Mouse (Mus musculus) kidney, postnatal 36 days (tissue): Measurements from ENCODE around the gene Ap1m1.

ENCODE experiments used
- DNase-seq, 2 experiments: peaks; one replicate each; pipeline ENCODE4 v3.0.0; 2021 to 2022; ENCODE audit warnings: mixed read lengths in 2 of 2

Gene Ap1m1

GRCm38 (mm10) chr8:72260585-72260984, 20.8 kb downstream of the Ap1m1 start:
- no peak for DNase-seq

GRCm38 (mm10) chr8:72261019-72261418, 21.2 kb downstream of the Ap1m1 start:
- peak; percentile 68 to 69 for DNase-seq

DNA sequence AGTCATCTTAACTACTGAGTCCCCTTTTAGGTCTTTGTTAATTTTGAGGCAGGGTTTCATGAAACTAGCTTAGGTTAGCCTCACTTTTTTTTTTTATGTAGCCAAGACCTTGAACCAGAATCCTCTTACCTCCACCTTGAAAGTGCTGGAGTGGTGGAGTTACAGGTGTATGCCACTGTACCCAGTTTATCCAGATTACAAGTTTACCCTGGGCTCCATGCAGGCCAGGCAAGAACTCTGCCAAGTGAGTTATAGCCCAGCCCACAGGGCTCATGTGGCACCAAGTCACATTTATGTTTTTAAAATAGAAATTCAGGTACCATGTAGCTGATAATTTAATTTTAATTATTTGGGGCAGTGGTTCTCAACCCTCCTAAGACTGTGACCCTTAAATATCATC, 21.6 kb downstream of the Ap1m1 start:
- DNase-seq: no peak

- peak; percentile 45 to 60 for DNase-seq
These were observed 22.1 kb downstream of the Ap1m1 start for GRCm38 (mm10) chr8:72261872-72262271.

DNA sequence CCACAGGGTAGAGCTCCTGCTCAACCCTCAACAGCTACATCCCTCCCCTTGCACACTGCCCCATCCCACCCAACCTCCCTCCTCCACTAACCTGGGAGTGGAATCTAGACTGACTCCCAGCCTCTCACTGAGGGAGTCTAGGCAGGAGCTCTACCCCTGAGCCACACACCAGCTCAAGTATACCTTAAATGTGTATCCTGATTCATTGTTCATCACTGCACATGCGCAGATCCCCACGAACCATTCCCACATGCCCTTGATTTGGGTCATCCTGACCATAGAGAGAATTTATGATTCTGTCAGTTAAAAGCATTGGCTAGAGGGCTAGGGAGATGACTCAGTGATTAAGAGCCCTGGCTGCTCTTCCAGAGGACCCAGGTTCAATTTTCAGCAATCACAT, 22.9 kb downstream of the Ap1m1 start:
- no peak for DNase-seq

GRCm38 (mm10) chr8:72263451-72263850, 23.6 kb downstream of the Ap1m1 start:
- DNase-seq: no peak

DNA sequence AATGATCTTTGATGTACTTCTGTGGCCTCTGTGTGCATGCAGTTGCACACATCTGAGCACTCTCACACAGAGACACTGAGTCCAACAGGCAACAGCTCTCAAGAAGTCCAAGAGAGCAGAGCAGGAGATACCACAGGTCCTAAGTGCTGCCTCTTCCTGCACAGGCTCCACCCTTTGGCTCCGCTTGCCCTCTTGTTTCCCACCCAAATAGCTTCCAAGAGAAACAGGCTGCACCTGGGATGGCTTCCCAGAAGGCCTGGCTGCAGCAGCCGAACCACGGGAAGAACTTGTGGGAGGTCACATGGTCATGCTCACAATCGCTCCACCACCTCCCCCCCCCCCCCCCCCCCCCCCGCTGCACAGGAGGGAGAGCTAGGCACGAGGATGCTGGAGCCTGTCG, 25.5 kb downstream of the Ap1m1 start:
- DNase-seq: peak; percentile 64 to 76

DNA sequence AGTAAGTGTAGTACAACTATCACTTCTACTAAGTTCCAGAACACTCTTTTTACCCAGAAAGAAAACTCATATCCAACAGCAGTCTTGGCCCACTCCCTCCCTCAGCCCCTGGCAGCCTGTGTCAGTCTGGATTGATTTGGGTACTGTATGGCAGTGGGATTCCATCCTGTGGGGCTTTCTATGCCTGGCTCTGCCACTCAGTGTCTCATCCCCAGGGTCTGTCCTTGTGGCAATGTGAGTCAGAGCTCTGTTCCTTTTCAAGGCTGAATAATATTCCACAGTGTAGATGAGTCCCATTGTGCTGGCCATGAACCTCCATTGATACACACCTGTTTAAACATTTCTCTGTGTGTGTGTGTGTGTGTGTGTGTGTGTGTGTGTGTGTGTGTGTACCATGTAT, 26.9 kb downstream of the Ap1m1 start:
- no peak for DNase-seq

- no peak for DNase-seq
These were observed 27.3 kb downstream of the Ap1m1 start for GRCm38 (mm10) chr8:72267106-72267505.

- DNase-seq: peak; percentile 83 to 91
These were observed 28.5 kb downstream of the Ap1m1 start for GRCm38 (mm10) chr8:72268356-72268755.

GRCm38 (mm10) chr8:72270606-72271005, 30.8 kb downstream of the Ap1m1 start:
- DNase-seq: no peak

GRCm38 (mm10) chr8:72271051-72271660, 31.3 kb downstream of the Ap1m1 start:
- DNase-seq: no peak

- DNase-seq: peak in 1 of 2 experiments; percentile 13
These were observed 31.9 kb downstream of the Ap1m1 start for GRCm38 (mm10) chr8:72271691-72272090.

- peak; percentile 63 to 80 for DNase-seq
These were observed 32.5 kb downstream of the Ap1m1 start for GRCm38 (mm10) chr8:72272361-72272760.

GRCm38 (mm10) chr8:72273111-72273770, 33.4 kb downstream of the Ap1m1 start:
- no peak for DNase-seq

DNA sequence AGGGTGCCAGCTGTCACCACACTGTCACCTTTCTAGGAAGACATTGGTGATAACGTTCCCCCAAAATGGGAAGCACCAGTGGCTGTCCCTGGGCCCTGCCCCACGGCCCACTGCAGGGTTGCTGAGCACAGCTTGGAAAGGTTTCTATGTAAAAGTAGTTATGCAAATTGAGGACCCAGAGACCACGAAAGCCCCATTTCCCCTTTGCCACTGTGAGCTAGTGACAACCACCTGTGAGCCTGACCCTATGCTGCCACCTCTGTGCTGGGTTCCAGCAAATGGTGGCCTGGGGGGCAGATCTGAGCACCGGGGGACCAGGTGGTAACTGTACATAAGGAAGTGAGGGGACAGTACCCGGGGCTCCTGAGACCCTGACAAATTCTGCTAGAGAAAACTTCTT, 34.0 kb downstream of the Ap1m1 start:
- no peak for DNase-seq

DNA sequence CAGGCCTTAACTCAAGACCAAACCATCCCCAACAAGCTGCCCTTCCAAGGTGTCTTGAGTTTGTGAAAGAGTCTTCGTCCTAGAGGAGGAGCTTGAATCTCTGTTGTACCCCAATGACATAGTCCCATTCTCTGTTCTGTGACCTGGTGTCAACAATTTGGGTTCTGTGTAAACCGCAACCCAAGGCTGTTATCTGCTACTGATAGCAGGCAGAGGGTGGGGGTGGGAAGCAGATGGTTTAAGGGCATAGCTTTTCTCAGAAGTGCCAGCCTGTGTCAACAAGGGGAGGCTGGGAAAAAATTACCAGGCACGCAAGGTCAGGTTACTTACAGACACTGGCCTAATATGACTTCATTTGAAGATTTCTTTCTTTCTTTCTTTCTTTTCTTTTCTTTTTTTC, 37.4 kb downstream of the Ap1m1 start:
- DNase-seq: no peak

DNA sequence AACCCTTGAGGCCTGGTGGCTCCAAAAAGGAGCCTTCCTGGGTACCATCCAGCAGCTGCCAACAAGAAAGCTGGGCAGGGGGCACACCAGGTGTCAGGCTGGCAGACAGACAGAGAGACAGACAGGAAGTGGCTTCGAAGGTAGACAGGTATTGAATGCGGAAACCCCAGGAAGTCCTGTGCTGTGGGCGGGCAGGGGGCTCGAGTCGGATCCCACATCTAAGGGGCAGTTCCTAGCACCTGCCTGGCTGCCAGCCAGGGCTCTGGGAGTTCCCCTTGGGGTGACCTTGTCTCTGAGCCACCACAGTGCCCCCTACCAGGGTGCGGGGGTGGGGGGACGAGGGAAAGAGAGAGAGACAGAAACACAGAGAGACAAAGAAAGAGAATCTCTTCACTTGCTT, 39.3 kb downstream of the Ap1m1 start:
- DNase-seq: no peak

- DNase-seq: peak; percentile 70 to 80
These were observed 41.8 kb downstream of the Ap1m1 start for GRCm38 (mm10) chr8:72281634-72282033.

- no peak for DNase-seq
These were observed 45.5 kb downstream of the Ap1m1 start for GRCm38 (mm10) chr8:72285285-72285684.

DNA sequence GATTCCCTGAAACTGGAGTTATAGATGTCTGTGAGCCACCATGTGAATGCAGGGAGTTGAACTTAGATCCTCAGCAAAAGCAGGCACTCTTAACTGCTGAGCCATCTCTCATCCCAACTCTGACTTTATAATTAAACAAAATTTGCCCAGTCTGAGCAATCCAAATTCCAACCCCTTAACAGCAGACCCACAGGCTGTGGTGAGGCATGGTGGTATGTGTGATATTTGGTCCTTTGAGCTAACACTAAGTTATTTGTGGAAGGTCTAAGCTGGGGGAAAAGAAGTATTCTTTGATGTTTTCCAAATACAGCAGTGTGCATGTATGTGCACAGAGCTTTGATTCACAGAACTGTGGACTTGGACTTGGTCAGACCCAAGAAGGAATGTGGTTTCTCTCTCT, 49.2 kb downstream of the Ap1m1 start:
- no peak for DNase-seq

DNA sequence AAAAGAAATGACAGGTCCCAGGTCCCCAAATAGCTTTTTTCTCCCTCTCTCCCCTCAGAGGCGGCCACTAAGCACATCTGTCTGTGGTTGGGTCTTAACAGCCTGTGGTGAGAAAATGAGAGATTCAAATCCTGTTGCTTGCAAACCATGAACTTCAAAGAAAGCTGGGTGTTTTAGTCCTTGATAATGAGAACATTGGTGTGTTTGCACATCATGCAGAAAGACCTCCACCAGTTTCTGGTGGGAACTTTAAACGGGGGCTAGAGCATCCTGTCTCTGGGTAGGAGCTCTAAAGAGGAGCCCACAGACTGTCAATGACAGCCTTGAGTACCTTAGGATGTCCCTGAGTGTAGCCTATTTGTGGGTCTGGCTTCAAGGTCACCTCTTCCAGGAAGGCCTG, 51.3 kb downstream of the Ap1m1 start:
- no peak for DNase-seq

GRCm38 (mm10) chr8:72293309-72293708, 53.5 kb downstream of the Ap1m1 start:
- DNase-seq: no peak

DNA sequence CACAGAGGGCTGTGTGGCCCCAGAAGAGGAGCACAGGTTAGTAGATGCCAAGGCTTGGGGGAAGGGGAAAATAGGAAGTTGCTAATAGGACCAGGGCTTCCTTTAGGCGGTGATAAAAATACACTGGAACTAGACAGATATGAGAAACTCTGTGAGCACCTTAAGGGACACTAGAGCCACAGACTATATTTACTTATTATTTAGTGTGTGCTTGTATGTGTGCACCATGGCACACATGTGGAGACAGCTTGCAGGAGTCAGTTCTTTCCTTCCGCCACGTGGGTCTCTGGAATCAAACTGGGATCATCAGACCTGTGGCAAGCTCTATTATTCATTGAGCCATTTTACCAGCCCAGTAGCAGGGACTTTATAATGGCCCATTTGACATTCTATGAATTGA, 55.3 kb downstream of the Ap1m1 start:
- DNase-seq: peak in 1 of 2 experiments; percentile 5

- DNase-seq: peak; percentile 84 to 90
These were observed 55.9 kb downstream of the Ap1m1 start for GRCm38 (mm10) chr8:72295679-72296078.
